Mouse (Mus musculus) 3T3-L1 (cell line): ENCODE measurements at regions not wholly inside any gene's neighbourhood (a gene's known extent, or its start where the extent isn't known, plus 50 kb on each side); places are given as distances from the start of the nearest gene placed in this dataset.

ENCODE experiments used
- DNase-seq: peaks from one replicate; pipeline ENCODE4 v3.0.0-alpha.2; 2015; ENCODE audit warnings: low read depth, low spot score

DNA sequence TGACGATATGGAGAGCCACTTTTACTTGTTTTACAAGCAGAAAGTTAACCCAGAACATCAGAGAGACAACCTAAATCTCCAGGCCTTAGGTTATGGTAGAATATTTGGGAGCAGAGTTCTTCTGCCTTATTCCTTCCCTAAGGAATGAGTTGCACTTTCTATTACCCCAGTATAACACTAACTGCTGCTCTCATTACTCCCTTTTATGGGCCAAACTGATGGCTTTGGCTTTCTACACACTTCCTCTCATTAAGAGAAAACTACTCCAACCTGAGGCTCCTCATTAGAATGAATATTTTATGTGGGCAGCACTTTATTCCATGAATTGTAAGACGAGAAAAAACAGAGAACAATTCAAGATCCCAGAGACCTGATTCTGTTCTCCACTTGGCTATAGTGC is 289.0 kb upstream of the Tnc start:
- DNase-seq: no peak

DNA sequence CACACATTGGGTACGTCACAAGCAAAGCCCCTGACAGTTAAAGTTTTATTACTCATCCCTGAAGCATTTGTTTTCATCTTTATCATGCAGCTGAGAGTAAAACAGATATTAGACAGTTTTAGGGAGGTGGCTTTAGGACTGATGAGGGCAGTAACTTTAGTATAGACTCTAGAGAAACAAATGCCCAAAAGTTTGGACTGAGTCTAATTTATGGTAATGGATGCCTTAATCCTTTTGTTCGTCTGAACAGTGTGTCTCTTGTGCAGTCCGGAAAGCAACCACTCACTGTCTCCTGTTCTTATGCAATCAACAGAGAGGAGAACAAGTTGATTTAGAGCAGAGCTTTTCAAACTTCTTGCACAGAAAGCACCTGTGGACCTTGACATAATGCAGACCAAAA is 283.4 kb upstream of the Tnc start:
- DNase-seq: no peak

DNA sequence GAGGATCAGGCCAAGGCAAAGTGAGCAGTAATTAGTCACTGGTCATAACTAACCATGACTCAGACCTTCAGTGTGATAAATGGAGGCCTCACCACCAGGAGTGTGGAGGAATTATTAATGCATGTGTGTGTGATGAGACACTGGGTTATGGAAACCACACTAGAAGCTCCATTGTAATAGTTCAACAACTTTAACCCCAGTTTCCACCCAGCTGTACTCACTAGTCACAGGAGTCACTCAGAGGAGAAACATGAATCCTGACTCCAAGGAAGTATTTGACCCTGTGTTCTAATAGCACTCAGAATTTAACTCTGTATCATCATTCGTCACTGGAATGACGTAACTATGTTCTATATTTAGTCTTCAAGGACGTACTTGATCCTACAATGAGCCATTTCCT is 277.6 kb upstream of the Tnc start:
- peak; percentile 81 for DNase-seq

DNA sequence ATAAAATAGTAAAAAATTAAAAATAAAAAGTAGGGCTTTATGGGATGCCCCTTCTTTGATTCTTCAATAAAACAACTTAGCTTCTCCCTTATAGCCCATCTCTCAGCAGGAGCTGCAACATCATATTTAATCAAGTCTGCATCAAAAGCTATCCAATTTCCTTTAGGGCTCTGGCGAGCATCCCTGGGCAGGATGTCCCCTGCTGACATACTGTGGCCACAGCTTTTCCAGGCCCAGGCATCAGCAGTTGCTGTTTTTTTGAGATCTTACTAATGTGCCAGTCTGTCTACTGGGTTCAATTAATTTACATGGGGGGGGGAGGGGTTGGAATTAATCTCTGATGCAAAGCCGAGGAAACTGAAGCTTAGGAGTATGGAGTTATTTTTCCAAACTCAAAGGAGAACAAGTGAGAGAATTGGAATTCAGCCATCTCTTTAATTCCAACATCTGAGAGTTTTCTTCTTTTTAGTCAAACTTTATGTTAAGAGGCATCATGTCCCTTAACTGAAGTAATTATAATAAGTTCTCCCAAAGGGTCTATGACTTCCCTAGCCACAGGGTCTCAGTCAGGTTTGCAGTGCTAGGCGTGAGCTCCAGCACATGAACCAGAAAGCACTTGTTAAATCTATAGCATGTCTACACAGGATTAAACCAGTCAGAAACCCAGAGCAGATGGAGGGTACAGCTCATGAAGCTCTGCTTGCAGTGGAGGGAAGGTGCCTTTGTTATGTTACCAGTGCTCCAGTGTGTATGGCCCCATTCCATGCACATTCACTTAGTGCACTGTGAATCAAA is 269.9 kb upstream of the Tnc start:
- no peak for DNase-seq

DNA sequence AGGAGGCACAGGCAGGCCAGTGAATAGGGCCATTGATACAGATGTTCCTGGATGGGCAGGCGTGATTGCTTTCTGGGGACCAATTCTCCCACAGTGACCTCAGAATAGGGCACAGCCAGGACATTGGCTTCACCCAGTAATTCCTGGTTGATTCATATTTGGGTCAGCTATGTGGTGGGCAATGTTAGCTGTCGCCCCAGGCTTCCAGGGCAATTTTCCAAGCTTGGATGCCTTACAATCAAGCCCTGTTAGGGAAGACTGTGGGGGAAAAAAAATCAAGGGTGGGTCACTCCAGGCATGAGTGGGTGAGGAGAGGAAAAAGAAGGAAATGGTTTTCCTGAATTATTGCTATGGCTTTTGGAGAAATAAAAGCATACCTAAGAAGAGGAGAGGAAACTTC is 250.1 kb upstream of the Tnc start:
- DNase-seq: peak; percentile 23

DNA sequence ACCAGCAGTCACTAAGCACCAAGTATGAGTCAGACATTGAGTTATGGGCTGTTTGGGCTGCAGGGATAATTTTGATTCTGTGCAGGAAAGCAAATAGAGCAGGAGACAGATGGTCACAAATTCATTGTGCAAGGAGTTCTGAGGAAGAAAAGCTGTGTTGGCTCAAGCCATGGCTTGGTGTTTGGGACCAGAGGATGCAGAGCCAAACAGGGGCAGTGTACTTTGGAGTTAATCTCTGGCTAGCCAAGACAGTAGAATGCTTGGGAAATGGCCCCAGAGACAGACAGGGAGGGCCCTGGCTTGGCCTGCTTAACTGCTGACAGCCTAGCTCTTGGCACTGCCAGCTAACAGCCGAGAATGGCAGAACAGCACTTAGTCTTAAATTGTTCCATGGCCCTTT is 235.7 kb upstream of the Tnc start:
- peak; percentile 60 for DNase-seq

DNA sequence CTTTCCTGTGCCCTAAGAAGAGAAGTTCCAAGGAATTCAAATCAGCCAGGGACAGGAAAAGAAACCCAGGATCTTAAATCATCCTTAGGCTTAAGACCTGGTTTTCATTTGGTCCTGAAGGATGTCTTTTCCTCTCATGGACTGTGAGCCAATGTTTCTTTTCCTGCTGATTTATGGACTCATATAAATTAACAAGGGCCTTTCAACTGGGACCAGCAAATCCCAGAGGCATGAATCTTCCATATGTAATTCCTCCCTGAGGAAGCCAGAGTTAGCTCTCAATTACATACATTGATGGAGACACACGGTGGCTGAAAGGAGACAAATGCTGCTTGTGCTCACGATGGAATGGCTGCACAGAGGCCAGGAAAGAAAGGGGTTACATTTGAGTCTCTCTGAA is 230.2 kb upstream of the Tnc start:
- DNase-seq: no peak

DNA sequence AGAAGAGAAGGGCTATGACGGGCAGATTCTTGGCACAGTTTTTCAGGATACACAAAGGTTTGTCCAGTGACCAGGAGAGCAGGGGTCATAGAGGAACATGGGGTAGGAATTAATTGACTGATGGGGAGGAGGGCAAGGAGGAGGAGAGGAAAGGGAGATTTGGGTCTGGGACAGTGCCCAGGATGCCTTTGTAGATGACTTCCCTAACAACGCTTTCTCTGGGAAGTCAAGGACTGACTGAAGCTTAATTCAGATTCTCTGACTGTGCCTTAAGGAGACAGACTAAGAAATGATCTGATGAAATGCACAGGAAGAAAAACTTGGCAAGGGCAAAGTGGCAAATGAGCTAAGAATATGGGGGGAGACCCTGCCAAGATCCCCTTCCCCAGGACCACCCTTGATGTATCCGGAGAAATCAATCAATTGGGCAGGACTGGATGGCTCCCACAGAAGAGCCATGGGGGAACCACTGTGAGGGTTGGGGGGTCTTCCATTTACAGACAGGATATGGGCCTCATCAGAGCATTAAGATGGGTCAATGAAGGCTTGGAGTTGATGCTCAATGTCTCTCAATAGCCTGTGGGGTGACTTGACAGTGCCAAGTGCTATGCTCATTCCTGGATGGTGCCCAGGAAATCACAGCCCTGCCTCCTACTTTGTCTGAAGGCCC is 227.6 kb upstream of the Tnc start:
- DNase-seq: peak; percentile 6

DNA sequence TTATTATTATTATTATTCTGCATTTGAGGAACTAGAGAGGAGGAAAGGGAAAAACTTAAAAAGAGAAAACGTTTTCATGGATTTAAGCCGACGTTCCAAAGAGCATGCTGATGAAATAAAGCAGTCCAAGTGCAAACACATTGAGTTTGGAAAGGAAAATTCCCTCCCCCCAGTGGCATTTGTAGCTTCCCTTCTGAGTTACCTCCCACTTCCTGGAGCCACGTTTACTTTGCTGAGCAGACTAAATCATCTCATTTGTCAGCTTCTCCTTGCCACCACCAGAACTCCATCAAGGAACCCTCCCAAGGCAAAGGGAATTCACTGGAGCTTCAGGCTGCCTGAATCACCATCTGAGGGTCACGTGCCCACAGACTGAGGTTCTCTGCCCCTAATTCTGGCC is 223.0 kb upstream of the Tnc start:
- DNase-seq: peak; percentile 22

DNA sequence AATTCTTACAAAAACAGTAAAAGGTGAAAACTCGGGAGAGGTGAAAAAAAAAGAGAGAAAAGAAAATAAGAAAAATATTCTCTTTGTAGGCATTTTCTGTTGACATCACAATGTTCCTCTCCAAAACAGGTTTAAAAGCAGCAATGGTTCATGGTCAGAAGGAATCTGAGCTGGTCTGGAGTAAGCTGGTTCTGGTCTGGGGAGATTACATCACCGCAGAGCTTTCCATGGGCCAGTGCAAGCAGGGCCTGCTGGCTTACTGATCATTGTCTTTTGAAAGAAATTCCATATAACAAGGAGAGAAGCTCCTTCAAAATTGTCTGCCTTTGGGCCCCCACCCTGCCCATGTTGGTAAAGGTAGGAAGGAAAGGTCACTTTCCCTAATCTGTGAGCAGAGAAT is 222.3 kb upstream of the Tnc start:
- DNase-seq: no peak

DNA sequence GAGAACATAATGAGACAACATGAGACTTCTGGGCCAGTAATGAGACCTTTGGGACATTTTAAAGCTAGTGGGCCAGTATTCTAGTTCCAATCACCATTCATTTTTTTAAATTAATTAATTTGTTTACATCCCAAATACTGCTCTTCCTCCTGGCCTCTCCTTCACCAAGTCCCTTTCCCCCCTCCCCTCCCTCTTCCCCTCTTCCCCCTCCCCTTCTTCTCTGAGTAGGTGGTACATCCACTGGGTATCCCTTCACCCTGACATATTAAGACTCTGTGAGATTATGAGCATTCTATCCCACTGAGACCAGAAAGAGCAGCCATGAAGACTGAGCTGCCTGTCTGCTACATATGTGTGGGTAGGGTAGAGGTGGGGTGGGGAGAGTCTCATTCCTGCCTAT is 213.7 kb upstream of the Tnc start:
- no peak for DNase-seq

DNA sequence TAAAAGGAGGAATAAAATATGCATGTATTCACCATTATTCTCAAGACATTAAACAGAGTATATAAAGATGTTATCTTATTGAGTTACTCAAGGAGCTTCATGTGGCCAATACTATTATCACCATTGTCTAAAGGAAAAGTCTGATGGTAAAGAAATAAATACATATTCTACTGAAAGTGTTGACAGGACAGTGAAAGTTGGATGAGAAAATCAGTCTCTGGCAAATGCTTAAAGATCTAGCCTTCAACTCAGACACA is 213.3 kb upstream of the Tnc start:
- DNase-seq: no peak

DNA sequence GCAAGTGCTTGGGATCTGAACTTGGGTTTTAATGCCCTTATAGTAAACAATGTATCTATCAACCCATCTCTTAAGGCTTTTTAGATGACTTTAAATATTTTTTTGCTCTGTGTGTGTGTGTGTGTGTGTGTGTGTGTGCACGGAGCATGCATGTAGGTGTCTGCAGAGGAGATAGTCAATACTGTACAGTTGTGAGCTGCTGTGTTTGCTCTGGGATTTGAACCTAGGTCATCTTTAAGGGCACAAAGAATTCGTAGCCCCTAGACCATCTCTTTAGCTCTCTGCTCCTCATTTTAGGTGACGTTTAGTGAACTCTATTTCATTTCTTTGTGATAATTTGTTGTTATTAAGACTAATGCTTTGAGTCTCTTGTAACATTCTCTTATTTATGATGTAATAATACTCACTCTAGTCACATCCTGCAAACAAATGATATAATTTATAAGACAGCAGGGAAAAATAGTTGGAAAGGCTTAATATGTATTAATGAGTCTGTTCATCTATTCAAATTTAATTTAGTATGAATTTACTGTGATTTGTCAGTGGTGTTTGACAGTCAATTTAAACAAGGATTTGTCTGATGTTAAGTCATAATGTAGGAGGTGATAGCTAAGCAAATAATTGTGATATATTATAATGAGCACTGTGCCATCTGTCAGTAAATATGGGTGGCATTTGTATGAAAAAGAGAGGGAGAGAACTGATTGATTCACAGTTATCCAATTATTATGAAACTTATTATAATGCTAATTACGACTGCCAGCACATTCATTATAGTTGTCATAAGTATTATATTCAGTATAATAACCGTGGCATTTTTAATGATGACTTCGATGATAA is 212.8 kb upstream of the Tnc start:
- DNase-seq: no peak

DNA sequence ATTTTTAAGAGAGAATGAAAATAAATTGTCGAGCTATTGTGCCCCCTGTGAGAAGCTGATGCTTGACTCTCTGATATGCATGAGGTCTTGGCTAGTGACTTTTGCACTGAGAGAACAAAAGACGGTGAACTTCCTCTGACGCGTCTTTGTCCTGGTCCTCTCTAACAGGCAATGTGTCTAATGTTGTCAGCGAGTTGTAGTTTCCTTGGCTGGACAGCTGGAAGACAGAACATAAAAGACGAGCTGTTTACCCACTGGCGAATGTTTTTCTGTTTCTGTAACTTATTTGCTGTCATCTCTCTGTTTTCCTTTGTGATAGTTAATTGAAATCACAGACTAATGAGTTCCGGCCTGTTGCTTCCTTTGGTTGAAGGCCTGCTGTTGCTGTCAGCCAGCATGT is 208.4 kb upstream of the Tnc start:
- no peak for DNase-seq

DNA sequence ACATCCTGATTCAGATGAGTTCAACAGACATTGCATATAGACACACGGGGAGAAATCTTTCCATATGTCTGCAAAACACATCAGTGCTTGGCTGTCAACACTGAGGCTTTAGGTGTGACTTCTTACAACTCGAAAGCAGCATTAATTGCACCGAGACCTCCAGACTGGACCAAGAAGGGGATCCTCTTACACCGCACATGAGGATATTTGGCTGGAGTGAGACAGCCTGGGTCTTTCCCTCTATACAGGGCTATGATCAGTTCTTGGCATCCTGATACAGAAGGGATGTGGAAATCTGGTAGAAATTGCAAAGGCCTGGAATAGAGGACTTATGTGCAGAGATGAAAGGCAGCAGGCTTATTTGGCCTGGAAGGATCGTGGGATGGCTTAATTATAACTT is 203.9 kb upstream of the Tnc start:
- DNase-seq: no peak

DNA sequence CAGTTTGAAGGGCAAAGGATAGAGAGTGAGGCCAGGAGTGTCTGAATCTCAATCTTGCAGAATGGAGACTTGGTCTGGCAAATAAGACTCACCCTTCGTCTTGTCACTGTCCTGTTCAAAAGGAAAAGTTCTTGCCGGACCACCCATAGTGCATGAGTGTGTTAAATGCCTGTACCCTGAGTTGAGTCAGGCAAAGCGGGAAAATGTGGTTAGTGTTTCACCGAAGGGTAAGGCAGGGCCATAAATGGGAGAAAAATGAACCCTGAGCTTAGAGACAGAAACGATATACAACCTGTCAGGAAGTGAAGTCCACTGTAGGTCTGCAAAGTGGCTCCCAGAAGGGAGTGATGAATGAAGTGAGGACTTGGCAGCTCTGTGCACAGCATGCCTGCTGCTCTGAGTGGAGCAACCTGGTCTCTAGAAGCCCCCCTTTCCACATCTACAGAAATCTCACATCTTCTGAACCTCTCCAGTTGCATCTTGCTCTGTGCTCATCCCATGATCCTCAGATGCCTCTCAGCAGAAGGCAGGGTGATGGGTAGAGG is 191.5 kb upstream of the Tnc start:
- no peak for DNase-seq

DNA sequence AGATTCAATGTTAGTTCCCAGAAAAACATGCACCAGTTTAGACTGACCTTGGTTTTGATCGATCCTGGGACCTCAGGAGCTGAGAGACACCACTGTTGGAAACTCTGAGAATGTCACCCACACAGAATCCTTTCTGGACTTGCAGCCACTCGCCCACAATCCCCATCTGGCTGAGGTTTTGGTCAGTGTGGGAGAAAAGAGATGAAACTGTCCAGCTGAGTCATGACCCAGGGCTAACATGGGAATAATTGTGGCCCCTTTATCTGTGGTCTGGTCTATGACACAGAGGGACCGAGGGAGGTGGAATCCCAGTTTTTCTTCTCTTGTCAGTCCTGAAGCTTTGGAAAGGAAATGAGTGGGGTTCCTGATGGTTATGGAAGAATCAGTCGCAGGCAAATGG is 188.7 kb upstream of the Tnc start:
- DNase-seq: peak; percentile 69

DNA sequence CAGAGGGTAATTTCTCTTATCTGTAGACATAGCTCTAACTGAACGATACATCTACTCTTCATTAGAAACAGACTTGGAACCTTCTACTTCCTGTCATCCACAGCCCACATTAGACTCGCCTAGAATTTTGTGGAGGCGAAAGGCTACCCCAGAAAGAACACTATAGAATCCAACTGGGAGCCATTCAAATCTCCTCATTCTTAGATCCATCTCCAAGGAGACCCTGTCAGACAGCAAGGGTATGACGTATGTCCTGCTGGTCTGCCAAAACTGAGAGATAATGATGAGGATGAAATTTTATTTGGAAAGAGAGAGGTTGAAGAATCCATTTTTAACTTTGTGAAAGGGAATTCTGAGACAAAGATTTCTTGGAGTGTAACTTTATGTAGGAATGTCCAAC is 185.3 kb upstream of the Tnc start:
- DNase-seq: no peak

DNA sequence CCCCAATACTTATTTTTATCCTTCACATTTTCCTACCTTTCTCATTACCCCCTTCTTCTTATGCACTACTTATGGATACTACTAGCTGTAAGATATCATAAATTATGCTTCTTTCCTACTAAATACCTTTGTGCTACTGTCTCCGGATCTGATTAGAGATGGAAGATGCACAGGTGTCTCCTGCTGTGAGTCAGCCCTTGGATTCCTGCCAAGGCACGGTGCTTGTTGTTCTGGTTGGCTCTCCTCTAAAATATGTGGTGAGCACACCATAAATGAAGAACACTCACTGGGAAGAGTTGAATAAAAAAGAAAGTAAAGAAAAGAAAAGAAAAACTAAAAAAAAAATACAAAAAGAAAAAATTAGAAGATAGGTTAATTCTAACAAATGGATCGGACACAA is 181.5 kb upstream of the Tnc start:
- no peak for DNase-seq

DNA sequence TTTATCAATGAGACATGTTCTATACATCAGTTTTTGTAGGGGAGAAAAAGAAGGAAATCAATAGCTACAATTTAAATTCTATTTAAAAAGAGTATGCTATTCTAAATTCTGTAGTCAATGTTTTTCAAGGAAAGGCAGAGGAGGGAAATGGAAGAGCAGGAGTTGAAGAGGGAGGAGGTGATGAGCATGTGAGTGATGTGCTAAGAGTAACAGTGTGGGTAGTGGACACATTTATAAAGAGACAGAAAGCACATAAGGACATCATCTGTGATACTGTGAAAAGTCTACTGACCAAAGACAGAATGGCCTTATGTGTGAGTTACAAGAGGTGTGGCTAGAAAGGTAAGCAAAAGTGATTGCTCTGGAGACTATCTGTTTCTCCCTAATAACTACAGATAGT is 179.8 kb upstream of the Tnc start:
- DNase-seq: no peak

DNA sequence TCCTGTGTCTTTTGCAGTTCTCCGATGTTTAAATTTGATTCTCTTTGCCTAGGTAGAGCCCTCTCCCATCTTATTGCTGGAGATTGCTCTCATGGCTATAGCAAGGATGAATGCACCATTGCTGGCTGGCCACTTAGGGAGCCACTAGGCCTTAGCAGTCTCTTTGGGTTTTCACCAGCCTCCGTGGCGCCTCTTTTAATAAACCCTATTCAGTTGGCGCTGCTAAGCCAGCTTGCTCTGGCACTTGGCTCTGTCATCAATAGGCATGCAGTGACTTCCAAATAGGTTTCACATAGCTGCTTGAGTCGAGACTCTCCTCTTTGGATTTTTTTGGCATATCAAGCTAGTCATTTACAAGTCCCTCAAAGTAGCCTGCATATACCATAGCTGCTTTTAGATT is 178.1 kb upstream of the Tnc start:
- no peak for DNase-seq

DNA sequence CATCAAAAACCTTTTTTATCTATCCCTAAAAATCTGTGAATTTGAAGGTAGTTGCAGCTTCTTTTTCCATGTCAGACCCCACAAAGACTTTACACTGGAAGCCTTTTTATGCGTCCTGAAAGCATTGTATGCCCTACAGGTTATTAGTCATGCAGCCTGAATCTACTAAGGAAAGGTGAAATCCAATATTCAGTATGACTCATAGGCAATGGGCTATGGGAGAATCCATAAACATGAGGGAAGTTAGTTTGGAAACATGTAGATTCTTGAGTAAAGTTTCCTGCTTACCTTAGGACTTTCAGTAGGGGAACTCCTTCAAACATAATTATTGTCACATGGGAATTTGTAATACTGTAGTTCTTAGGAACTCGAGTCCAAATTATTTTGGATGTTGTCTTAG is 173.0 kb upstream of the Tnc start:
- DNase-seq: peak; percentile 41
